In the genomic region with DNA sequence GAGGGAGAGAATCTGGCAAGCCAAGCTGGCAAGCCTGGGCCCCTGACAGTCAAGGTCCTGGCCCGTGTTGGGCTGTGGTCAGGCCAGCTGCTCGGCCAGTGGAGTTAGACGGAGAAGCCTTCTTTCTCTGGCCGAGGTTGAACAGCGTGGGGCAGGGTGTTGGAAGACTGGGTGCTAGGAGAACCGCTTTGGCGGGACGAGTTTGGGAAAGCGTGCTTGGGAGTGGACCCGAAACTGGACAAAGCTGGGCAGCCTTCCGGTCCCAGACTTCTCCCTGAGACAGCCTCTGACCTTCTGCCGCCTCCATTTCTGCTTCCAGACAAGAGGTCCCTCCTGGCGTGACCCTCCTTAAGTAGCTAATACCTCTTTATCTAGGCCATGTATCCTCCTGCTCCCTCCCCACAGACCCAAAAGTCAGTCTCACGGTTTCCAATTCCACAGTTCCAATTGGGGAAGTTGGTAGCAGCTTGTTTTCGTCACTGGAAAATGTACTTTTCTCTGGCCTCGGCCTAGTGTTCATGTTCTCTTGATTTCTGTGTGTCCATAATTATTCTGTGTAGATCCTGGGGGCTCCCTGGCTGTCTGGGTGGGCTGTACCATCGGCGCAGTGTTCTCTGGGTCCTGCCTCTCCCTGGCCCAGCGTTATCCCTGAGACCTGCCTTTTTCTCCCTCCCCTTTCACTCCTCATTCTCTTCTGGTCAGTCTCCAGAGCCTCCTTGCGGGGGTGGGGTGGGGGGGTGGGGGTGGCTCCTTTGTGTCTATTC, we compare ENCODE assay signal across 8 mouse cellular contexts. TPM values are rescaled to one million over a fixed set of nuclear protein-coding genes. Genes with fewer than 3 reads are reported as not detected.
DNase-seq lines count a peak whose midpoint lies in the region; ATAC-seq and TF ChIP-seq lines count a peak whose summit lies in the region.

No protein-coding gene starts in this region.

- no peaks in the 10 kb centered on the region for H3K27me3 ChIP-seq in liver, adult 2 months (ENCODE audit: control insufficient read depth, insufficient read depth, low read length)
- peaks cover 58% of the 10 kb centered on the region for H3K27me3 ChIP-seq in forebrain, embryonic 10.5 days (ENCODE audit: poor library complexity, severe bottlenecking)
- H3K27me3 ChIP-seq in hindbrain, embryonic 12.5 days: peaks cover 15% of the 10 kb centered on the region
- no peaks in the 10 kb centered on the region for H3K27me3 ChIP-seq in lung, embryonic 15.5 days
- H3K27me3 ChIP-seq in small intestine, adult 2 months (ENCODE audit: control insufficient read depth, insufficient read depth, low read length): no peaks in the 10 kb centered on the region
- no peaks in the 10 kb centered on the region; the same call in 1 of the 2 replicates for H3K27me3 ChIP-seq in cerebellum, adult 2 months (ENCODE audit: control insufficient read depth, insufficient read depth, low read length)

- under 1% methylated on average over 20 of the region's 20 CpGs for WGBS in liver, adult 2 months
- 3% methylated on average over 20 of the region's 20 CpGs for WGBS in forebrain, embryonic 10.5 days
- WGBS in hindbrain, embryonic 12.5 days: 8% methylated on average over 20 of the region's 20 CpGs
- WGBS in lung, embryonic 15.5 days: 2% methylated on average over 20 of the region's 20 CpGs
- WGBS in small intestine, adult 2 months: 4% methylated on average over 20 of the region's 20 CpGs
- 45% methylated on average over 20 of the region's 20 CpGs for WGBS in cerebellum, adult 2 months

- peak overlapping the region; percentile 94 for H3K9ac ChIP-seq in liver, adult 2 months (ENCODE audit: low read depth, low read length)
- H3K9ac ChIP-seq in hindbrain, embryonic 12.5 days: peak overlapping the region; percentile 63
- H3K9ac ChIP-seq in lung, embryonic 15.5 days: peak overlapping the region; percentile 65

- TF ChIP-seq POLR2A in liver, adult 2 months (IDR thresholded peaks at IDR 0.05; ENCODE audit: extremely low read depth, insufficient read depth, low read length): 0 out of 2 replicates have a peak, but pooled peaks have one; percentile 6
- TF ChIP-seq POLR2A in small intestine, adult 2 months (IDR thresholded peaks at IDR 0.05; ENCODE audit: low read depth, low read length): no peak
- no peak for TF ChIP-seq POLR2A in cerebellum, adult 2 months (IDR thresholded peaks at IDR 0.05; ENCODE audit: borderline replicate concordance, insufficient read depth, low read length)

- 0 out of 2 replicates have a peak, but pooled peaks have one; percentile 17 for ATAC-seq in hindbrain, embryonic 12.5 days (ENCODE audit: low FRiP score)
- peak; percentile 11; the same call in 1 of the 2 replicates for ATAC-seq in lung, embryonic 15.5 days (ENCODE audit: borderline replicate concordance, extremely low read depth, low FRiP score, low TSS enrichment)

- peaks cover 42% of the 10 kb centered on the region; the same call in 1 of the 2 replicates for H3K79me2 ChIP-seq in liver, adult 2 months (ENCODE audit: control insufficient read depth, insufficient read depth, low read length)

- H3K36me3 ChIP-seq in liver, adult 2 months (ENCODE audit: control insufficient read depth, insufficient read depth, low read length): no peaks in the 10 kb centered on the region
- no peaks in the 10 kb centered on the region for H3K36me3 ChIP-seq in forebrain, embryonic 10.5 days (replicated peaks)
- H3K36me3 ChIP-seq in hindbrain, embryonic 12.5 days: no peaks in the 10 kb centered on the region
- H3K36me3 ChIP-seq in lung, embryonic 15.5 days: no peaks in the 10 kb centered on the region
- peaks cover 7% of the 10 kb centered on the region for H3K36me3 ChIP-seq in small intestine, adult 2 months (ENCODE audit: control insufficient read depth, insufficient read depth, low read length)

- H3K4me1 ChIP-seq in liver, adult 2 months (ENCODE audit: control insufficient read depth, insufficient read depth, low read length): peaks cover 46% of the 10 kb centered on the region
- peaks cover 68% of the 10 kb centered on the region for H3K4me1 ChIP-seq in forebrain, embryonic 10.5 days
- H3K4me1 ChIP-seq in hindbrain, embryonic 12.5 days: peaks cover 51% of the 10 kb centered on the region
- H3K4me1 ChIP-seq in lung, embryonic 15.5 days: peaks cover 62% of the 10 kb centered on the region
- peaks cover 45% of the 10 kb centered on the region for H3K4me1 ChIP-seq in small intestine, adult 2 months (ENCODE audit: control insufficient read depth, insufficient read depth, insufficient read length, low read length)
- peaks cover 7% of the 10 kb centered on the region for H3K4me1 ChIP-seq in cerebellum, adult 2 months (ENCODE audit: control insufficient read depth, insufficient read depth, low read length)

- no peaks in the 10 kb centered on the region for H3K9me3 ChIP-seq in forebrain, embryonic 10.5 days
- H3K9me3 ChIP-seq in hindbrain, embryonic 12.5 days (replicated peaks): no peaks in the 10 kb centered on the region
- no peaks in the 10 kb centered on the region for H3K9me3 ChIP-seq in lung, embryonic 15.5 days

- peak; percentile 52 for DNase-seq in liver, adult 2 months (ENCODE audit: extremely low read depth, low read depth, low spot score)
- DNase-seq in liver: no peak
- no peak for DNase-seq in forebrain, embryonic 10.5 days (ENCODE audit: extremely low spot score, low spot score)
- DNase-seq in cerebellum, adult 11 months: no peak
- DNase-seq in cerebellum, adult 2 months: no peak

- peak overlapping the region; percentile 78 for H3K4me2 ChIP-seq in hindbrain, embryonic 12.5 days (replicated peaks)
- peak overlapping the region; percentile 77 for H3K4me2 ChIP-seq in lung, embryonic 15.5 days

- H3K27ac ChIP-seq in liver, adult 2 months (replicated peaks; ENCODE audit: insufficient read depth, low read depth, low read length): peak overlapping the region; percentile 92
- H3K27ac ChIP-seq in forebrain, embryonic 10.5 days: peak overlapping the region; percentile 83
- peak overlapping the region; percentile 60 for H3K27ac ChIP-seq in hindbrain, embryonic 12.5 days
- H3K27ac ChIP-seq in lung, embryonic 15.5 days: peak overlapping the region; percentile 79
- H3K27ac ChIP-seq in small intestine, adult 2 months (ENCODE audit: insufficient read depth, low read depth, low read length): peak overlapping the region; percentile 93
- no peak overlapping the region for H3K27ac ChIP-seq in cerebellum, adult 2 months (ENCODE audit: insufficient read depth, low read length)

- H3K4me3 ChIP-seq in liver, adult 2 months (ENCODE audit: insufficient read depth, low read depth, low read length): peak overlapping the region; percentile 71
- H3K4me3 ChIP-seq in forebrain, embryonic 10.5 days: peak overlapping the region; percentile 69
- H3K4me3 ChIP-seq in hindbrain, embryonic 12.5 days: peak overlapping the region; percentile 47
- H3K4me3 ChIP-seq in lung, embryonic 15.5 days: peak overlapping the region; percentile 51
- H3K4me3 ChIP-seq in small intestine, adult 2 months (ENCODE audit: low read depth, low read length): peak overlapping the region; percentile 92
- no peak overlapping the region for H3K4me3 ChIP-seq in cerebellum, adult 2 months (replicated peaks; ENCODE audit: insufficient read depth, low read depth, low read length)

- no peak for TF ChIP-seq CTCF in liver, adult 2 months (IDR thresholded peaks at IDR 0.05; ENCODE audit: low read depth, low read length)
- TF ChIP-seq CTCF in small intestine, adult 2 months (IDR thresholded peaks at IDR 0.05; ENCODE audit: extremely low read depth, insufficient read length, insufficient replicate concordance, low read depth, low read length): no peak
- TF ChIP-seq CTCF in cerebellum, adult 2 months (IDR thresholded peaks at IDR 0.05; ENCODE audit: borderline replicate concordance, insufficient read depth, low read depth, low read length): no peak

RNA-seq across cellular contexts. Expression of a gene that starts 1.3 kb away (rescaled TPM):
- 21.0 and 28.6 TPM in 2 replicates for total RNA-seq in liver, adult 2 months (2014; rRNA removed)
- 89.3 and 110 TPM in 2 replicates for polyA plus RNA-seq in liver, adult 2 months (2012; rRNA removed)
- 24.1 and 24.4 TPM in 2 replicates for polyA plus RNA-seq in forebrain, embryonic 10.5 days (2016; fragmentation: Nextera tagmentation; extraction: Ambion mirVana)
- 29.9 and 32.6 TPM in 2 replicates for polyA plus RNA-seq in hindbrain, embryonic 12.5 days (2016; fragmentation: Nextera tagmentation; extraction: Ambion mirVana)
- polyA plus RNA-seq in lung, embryonic 15.5 days (2015; fragmentation: Nextera tagmentation; extraction: Ambion mirVana): 88.3 and 101 TPM in 2 replicates
- polyA plus RNA-seq in small intestine, adult 2 months (2012; rRNA removed): 90.5 and 207 TPM in 2 replicates
- 11.4 and 11.8 TPM in 2 replicates for polyA plus RNA-seq in cerebellum, adult 2 months (2012; rRNA removed)

RNA-seq across cellular contexts. Expression of a gene that starts 30.0 kb away (rescaled TPM):
- 3.0 and 6.7 TPM in 2 replicates for total RNA-seq in liver, adult 2 months (2014; rRNA removed)
- 16.5 and 24.8 TPM in 2 replicates for polyA plus RNA-seq in liver, adult 2 months (2012; rRNA removed)
- polyA plus RNA-seq in forebrain, embryonic 10.5 days (2016; fragmentation: Nextera tagmentation; extraction: Ambion mirVana): 0.20 and 0.30 TPM in 2 replicates
- 0.48 and 0.49 TPM in 2 replicates for polyA plus RNA-seq in hindbrain, embryonic 12.5 days (2016; fragmentation: Nextera tagmentation; extraction: Ambion mirVana)
- polyA plus RNA-seq in lung, embryonic 15.5 days (2015; fragmentation: Nextera tagmentation; extraction: Ambion mirVana): 5.0 and 5.8 TPM in 2 replicates
- polyA plus RNA-seq in small intestine, adult 2 months (2012; rRNA removed): 11.7 and 11.9 TPM in 2 replicates
- 0.67 and 0.74 TPM in 2 replicates for polyA plus RNA-seq in cerebellum, adult 2 months (2012; rRNA removed)

RNA-seq across cellular contexts. Expression of a gene that starts 30.2 kb away (rescaled TPM):
- total RNA-seq in liver, adult 2 months (2014; rRNA removed): 3.0 and 3.6 TPM in 2 replicates
- 5.0 and 5.9 TPM in 2 replicates for polyA plus RNA-seq in liver, adult 2 months (2012; rRNA removed)
- polyA plus RNA-seq in forebrain, embryonic 10.5 days (2016; fragmentation: Nextera tagmentation; extraction: Ambion mirVana): 0.07 TPM in 2 replicates
- polyA plus RNA-seq in hindbrain, embryonic 12.5 days (2016; fragmentation: Nextera tagmentation; extraction: Ambion mirVana): 0.18 and 0.22 TPM in 2 replicates
- 0.31 and 0.36 TPM in 2 replicates for polyA plus RNA-seq in lung, embryonic 15.5 days (2015; fragmentation: Nextera tagmentation; extraction: Ambion mirVana)
- 26.0 and 66.6 TPM in 2 replicates for polyA plus RNA-seq in small intestine, adult 2 months (2012; rRNA removed)
- polyA plus RNA-seq in cerebellum, adult 2 months (2012; rRNA removed): 0.06 and 0.10 TPM in 2 replicates

RNA-seq across cellular contexts. Expression of a gene that starts 36.7 kb away (rescaled TPM):
- 55.9 and 57.1 TPM in 2 replicates for total RNA-seq in liver, adult 2 months (2014; rRNA removed)
- polyA plus RNA-seq in liver, adult 2 months (2012; rRNA removed): 102 and 106 TPM in 2 replicates
- 16.1 and 17.2 TPM in 2 replicates for polyA plus RNA-seq in forebrain, embryonic 10.5 days (2016; fragmentation: Nextera tagmentation; extraction: Ambion mirVana)
- 19.6 and 20.6 TPM in 2 replicates for polyA plus RNA-seq in hindbrain, embryonic 12.5 days (2016; fragmentation: Nextera tagmentation; extraction: Ambion mirVana)
- 79.1 and 82.5 TPM in 2 replicates for polyA plus RNA-seq in lung, embryonic 15.5 days (2015; fragmentation: Nextera tagmentation; extraction: Ambion mirVana)
- polyA plus RNA-seq in small intestine, adult 2 months (2012; rRNA removed): 122 and 167 TPM in 2 replicates
- polyA plus RNA-seq in cerebellum, adult 2 months (2012; rRNA removed): 12.1 and 12.5 TPM in 2 replicates
